Mouse (Mus musculus) naive thymus-derived CD4-positive, alpha-beta T cell, adult 5 months (primary cell): Measurements from ENCODE around the gene D1Pas1. TPM values are rescaled to one million over a fixed set of nuclear protein-coding genes. Genes with fewer than 3 reads are reported as not detected.

Experiments
- polyA plus RNA-seq: library from polyadenylated mRNA; unstranded; fragments of 100-300 nt; shearing (Covaris generic); gene quantifications from one replicate; pipeline ENCODE4 v1.2.1, GENCODE M21; 2017

The D1Pas1 gene
- not detected for polyA plus RNA-seq

GRCm38 (mm10) chr1:186967201-186967812 is at the start of gene D1Pas1:
Gene D1Pas1, plus strand, starts transcription at chr1:186967416.

Other genes starting within 250 kb of the D1Pas1 start
- 43.6 TPM for gene Rrp15, start 218.1 kb upstream of the D1Pas1 start, polyA plus RNA-seq
- not detected for gene Spata17, start 248.0 kb downstream of the D1Pas1 start, polyA plus RNA-seq
- 22.1 TPM for gene Gpatch2, start 248.1 kb downstream of the D1Pas1 start, polyA plus RNA-seq